Mouse (Mus musculus) ovary, postnatal 36 days (tissue): ENCODE data around the gene Hnrnpk.
"Not testable (repeated sequence)": the region's sequence is repeated elsewhere in the genome, so short reads cannot be mapped to it uniquely, and the experiment has no call there.

Experiments used
- DNase-seq: peaks from one replicate; pipeline ENCODE4 v3.0.0; 2022; ENCODE audit warnings: low spot score, mixed read lengths

Gene Hnrnpk

DNA sequence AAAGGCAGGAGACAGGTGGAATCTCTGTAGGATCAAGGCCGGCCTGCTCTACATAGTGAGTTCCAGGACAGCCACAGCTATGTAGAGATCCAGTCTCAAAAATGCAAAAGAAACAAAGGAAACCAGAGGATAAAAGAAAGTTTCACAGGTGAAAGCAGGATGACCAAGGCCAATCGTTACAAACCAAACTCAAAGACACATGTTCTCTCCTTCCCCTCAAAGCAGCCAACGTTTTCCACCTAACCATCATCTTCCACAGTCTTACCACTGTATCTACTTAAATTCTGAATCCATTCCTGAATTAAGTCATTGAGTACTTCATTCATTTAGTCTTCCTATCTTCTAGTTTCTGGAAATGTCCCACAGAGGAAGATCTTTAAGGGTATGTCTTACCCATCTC lies 14.8 kb downstream of the Hnrnpk start:
- no peak for DNase-seq

DNA sequence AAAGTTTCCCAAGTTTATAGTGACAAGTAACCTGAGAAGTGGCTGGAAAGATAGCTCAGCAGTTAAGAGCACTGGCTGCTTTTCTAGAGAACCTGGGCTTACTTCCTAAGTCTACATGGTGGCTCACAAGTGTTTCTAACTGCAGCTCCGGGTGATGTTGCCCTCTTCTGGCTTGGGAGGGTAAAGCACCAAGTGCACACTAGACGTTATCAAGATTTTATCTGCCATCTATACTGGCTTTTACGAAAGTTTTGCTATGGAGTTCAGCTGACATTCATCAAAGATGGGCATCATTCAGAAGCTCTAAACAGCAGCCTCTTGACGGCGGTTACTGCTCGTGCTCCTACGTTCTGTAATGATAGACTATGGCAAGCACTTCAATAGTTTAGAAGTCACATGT lies 15.2 kb downstream of the Hnrnpk start:
- DNase-seq = peak; percentile 48

DNA sequence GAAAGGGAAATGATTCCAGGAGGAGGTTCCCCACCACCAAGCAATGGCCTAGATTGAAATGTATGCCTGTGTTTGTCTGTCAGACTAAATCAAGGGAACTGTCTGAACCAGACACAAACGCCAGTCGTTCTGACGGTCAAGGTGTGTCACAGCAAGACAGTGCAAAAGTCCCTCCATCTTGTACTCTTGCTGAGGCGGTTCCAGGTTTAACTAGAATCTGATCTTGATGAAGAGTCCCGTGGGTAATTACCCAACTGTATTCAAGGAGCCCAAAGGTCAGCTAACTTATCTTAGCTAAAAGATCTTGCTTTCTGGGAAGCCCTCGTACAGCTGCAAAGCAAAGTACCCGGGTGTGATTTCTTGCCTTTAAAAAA lies 17.6 kb downstream of the Hnrnpk start:
- no peak for DNase-seq

DNA sequence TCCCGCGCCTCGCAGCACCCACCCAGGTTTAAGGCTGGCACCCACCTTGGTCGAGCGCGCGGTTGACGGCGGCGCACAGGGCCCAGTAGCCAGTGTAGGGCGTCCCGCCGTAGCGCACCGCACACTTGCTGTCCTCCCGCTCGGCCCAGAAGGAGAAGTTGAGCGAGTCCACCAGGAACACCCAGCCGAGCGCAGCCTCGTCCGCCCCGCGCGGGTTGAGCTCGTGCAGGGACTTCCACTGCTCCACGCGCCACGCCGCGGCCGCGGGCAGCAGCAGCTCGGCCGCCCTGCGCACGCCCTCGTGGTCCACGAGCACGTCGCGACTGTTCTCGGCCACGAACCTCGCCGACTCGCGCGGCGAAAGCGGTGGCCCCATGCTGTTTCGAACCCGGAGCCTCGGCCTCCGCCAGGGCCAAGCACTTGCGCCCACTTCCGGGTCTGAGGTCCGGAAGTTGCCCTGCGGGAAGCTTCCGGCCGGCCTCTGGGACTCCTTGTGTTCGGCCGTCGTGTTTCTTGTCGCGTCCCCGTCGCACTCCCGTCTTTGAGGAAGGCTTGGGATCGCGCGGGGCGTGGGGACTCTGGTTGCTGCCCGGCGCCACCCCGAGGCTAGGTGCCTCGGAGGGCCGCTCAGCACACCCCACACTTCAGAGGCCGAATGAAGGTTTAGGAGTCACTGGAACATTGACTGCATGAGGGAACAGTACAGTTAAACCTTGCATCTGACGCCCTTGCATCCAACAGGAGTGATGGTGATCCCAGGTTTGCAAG lies 18.2 kb downstream of the Hnrnpk start, which contains the start of gene 2210016F16Rik:
Gene 2210016F16Rik (minus strand): TSS at position 447 of the 768 bp plus-strand sequence.
- peak; percentile 70 for DNase-seq

DNA sequence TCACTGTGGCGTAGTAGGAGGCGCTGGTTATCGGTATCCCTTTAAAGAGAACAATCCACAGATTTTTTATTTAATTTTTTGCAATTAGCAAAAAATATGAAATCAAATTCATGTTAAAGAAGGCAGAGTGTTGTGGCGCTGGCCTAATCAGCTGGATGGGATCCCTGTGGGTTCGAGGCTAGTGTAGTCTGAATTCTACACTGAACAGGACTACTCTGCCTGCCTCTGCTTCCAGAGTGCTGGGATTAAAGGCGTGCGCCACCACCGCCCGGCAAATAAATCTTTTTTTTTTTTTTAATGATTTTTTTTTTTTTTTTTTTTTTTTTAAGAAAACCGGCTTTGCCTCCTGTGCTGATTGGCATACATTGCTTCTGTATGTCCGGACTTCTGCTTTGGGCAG lies 18.8 kb downstream of the Hnrnpk start:
- no peak for DNase-seq

DNA sequence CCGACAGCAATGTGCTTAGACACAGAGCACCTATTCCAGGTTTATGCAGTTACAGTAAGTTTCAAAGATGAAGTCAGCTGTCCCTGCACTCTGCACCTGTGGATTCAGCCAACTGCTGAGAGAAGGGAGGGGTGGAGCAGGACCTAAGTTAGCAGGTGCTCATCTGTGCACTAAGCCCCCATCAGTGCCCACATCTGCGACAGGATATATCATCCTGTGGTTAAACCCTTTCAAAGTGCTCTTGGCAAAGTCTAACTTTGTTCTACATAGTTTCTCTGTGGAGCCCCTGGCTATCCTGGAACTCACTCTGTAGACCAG lies 30.0 kb downstream of the Hnrnpk start:
- DNase-seq = no peak

DNA sequence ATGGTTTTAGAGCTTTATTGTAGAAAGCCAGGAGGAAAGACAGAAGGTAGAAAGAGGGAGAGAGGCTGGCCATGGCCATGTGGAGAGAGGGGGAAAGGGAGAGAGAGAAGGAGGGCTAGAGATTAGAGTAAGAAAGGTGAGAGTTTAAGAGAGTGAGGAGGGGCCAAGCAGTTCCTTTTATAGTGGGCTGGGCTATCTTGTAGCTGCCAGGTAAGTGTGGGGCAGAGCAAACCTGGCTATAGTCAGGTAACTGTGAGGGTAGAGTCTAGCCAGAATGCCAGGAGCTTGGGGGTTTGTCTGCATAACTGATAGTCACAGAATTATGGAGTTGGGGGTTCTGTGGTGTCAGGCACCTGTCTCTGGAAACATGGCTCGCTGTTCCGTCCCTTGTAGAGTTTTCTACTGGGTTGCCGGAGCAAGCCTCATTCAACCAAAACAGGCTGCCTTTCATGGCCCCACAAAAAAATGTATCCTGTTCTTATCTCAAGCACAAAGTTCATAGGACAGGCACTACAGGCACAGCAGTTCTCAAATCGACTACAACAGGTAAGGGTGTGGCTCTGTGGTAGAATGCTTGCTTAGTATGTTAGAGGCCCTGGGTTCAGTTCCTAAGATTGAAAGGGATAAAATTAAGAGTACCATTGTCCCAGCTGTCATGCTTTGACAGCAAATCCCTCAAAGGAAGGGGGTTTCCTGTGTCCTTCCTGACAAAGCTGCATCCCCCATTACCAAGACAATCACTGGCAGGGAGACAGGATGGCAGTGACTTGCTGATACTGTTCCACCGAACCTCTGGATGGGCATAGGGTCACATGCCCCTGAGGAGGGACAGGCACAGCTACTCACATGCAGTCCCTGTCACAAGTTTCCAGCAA lies 30.6 kb downstream of the Hnrnpk start:
- DNase-seq = no peak

DNA sequence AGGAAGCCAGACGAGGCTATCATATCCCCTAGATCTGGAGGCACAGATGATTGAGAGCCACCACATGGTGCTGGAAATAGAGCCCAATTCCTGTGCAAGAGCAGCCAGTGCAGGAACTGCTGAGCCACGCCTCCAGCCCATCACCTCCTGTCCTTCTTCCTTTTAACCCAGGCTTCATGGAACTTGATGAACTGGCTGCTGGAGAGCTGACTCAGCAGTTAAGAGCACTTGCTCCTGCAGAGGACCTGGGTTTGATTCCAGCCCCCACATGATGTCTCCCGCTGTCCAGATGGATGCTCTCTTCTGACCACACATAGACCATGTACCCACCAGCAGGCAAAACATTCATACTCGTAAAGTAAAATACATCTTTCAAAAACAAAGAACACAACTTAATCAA lies 34.3 kb downstream of the Hnrnpk start:
- DNase-seq = no peak

DNA sequence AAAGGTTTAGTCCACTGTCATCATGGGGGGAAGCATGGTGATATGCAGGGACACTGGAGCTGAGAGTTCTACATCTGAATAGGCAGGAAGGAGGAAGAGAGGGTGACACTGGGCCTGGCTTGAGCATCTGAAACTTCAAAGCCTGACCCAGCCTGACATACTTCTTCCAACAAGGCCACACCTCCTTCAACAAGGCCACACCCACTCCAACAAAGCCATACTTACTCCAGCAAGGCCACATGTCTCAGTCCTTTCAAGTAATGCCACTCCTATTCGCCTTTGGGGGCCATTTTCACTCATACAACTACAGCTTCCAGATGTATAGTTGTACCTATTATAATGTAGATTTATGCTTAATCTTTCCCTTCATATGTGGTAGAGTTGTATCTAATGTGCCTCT lies 35.5 kb downstream of the Hnrnpk start:
- no peak for DNase-seq

DNA sequence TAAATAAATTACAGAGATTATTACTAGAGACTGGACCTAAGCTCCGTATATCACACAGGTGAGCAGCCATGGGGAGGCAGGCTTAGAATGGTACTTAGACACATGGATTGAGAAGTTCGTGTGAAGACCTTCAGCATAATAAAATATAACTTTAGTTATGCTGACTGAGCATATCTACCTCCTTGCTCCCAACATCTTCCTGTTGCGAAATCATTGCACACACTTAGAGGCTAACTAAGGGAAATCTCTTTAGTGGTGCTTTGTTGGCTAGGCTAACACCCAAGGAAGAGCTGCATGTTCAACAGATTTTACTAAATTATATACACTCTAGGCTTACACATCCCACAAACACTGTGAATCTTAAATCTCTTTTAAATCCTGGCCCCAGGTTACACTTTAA lies 36.8 kb downstream of the Hnrnpk start:
- no peak for DNase-seq

DNA sequence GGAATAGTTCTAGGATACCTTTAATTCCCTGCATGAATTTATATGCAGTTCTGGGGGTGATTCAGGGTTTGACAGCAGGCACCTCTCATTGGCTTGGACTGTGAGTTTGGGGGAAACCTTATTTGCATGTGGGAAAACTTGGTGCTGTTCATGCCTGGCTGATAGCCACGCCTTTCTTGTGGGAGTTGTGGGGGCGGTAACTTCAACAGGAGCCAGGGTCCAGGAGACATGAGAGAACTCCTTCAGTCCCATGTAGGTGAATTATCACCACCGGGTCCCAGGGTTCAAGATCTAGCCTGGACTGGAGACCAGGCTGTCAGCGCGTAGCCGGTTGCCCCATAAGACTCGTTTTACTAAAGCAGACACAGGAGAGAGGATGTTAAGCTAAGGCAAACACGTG lies 38.0 kb downstream of the Hnrnpk start:
- not testable (repeated sequence) for DNase-seq

DNA sequence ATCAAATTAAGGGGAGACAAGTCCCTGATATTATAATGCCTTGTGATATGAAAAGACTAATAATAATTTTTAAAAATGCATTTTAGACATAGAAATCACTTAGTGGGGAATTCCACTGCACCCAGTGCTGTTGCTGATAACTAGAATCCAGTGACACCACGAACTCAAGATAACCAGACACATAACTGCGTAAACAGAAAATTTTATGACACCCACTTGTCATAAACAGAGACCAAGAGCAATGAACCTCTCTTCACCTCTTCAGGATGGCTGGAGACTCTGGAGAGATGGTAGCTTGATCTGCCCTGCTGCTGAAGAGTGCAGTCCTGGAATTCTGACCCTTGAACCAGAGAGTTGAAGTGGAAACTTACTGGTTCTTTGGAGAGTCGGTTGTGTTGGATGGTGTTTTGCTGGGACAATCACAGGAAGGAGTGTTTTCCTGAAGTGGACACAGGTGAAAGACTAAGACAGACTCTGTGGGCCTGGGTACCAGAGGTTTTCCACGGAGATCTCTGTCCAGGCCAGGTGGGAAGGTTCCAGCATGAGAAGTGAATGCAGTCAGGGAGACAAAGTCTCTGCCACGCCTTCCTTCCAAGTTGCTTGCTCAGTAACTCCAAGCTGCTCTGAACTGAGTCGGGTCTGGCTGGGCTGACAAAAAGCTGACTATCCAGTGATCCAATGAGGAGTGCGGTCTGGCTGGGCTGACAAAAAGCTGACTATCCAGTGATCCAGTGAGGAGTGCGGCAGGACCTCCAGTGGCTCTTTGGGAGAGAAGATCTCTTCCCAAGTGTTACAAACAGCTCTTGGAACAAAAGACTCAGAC lies 38.6 kb downstream of the Hnrnpk start:
- no peak for DNase-seq

DNA sequence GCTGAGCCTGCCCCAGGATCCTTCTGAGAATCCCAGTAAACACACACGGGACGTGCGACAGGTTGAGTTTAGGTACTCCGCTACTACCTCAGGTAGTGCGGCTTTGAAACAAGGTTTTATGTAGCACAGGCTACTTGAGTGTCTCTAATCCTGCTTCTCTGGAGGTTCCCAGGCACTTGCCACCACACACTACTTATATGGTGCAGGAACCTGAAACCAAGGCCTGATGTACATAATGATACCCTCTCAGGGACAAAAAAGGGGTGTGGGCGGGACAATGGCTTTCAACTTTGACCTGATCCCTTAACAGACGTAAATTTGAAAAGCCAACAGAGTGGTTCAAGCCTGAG lies 43.9 kb downstream of the Hnrnpk start:
- no peak for DNase-seq

DNA sequence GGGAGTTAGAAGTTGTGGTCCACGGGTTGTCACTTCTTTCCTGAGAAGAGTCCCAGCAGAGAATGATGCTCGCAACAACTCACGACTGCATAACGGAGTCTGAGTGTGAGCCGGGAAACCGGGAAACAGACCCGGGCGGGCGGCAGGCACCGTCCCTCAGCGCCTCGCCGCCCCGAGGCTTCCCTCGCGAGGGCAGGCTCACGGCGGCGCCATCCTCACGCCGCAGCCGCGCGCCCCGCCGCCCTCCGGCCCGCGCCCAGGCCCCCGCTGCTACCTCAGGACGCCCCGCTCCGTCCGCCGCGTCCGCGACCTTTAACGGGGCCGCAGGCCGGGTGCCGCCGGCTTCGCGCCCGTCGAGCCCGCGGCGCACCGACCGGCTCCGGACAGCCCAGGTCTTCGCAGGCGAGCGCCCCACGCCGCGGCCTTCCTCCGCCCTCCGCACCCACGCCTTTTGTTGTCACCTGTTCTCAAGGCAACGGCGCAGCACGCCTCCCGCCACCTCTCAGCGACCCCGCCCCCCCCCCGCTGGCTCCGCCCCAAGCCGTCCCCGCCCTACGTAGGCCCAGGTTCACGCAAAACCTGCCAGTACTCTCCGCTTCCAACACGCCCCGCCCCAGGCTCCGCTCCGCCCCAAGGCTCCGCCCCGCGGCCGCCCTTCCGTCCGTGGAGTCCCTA lies 44.4 kb downstream of the Hnrnpk start, which contains the start of gene Kif27:
Gene Kif27 (minus strand): TSS at position 494 of the 675 bp plus-strand sequence.
- peak; percentile 84 for DNase-seq

DNA sequence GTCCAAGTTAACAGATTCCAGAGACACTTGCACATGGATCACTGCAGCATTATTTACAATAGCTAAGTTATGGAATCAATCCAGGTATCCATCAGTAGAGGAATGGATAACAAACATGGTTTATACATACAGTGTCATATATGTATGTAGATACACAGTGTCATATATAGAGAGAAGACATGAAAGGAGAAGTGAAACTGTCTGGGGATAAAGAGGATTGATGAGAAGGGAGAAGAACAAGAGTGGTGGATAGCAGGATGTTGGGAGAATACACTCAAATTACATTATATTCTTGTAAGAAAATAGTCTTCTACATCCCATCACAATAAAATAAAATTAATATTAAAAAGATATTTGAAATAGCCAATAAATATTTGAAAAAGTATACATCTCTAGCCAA lies 50.1 kb downstream of the Hnrnpk start:
- DNase-seq = no peak

DNA sequence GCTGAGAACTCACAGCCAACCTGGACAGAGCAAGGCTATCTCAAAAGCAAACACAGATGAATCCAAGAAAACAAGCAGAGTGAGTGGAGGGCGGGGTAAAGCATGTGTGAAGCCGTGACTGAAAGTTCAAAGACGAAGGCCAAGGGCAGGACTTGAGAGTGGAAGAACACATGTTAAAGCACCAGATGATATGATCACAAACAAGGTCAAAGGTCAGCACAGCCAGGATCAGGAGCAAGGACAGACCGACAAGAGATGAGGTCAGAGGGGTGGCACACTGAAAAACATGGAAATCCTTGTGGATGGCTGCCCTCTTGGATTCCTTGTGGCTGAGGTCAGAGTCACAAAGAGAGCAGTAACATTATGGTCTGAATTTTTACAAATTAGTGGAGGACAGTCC lies 52.5 kb downstream of the Hnrnpk start:
- DNase-seq = no peak

DNA sequence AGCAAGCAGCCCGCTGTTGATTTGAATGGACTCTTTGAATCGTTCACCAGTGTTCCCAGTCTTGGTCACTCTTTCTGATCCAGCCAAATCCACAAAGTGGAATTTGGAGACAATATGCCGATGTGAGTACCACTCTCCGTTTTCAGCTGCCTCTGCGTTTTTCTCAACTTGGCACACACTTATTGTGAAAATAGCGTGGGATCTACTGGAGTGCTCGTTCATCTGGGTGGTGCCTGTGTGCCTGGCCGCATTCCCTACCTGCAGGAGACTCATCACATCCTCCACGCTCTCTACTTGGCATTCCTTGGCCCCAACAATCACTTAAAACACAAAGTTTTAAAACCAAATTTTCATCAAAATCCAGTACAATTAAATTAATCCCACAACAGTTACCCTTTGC lies 58.6 kb downstream of the Hnrnpk start:
- no peak for DNase-seq
